24 mouse cellular contexts compared by ENCODE assay signal in the genomic region with DNA sequence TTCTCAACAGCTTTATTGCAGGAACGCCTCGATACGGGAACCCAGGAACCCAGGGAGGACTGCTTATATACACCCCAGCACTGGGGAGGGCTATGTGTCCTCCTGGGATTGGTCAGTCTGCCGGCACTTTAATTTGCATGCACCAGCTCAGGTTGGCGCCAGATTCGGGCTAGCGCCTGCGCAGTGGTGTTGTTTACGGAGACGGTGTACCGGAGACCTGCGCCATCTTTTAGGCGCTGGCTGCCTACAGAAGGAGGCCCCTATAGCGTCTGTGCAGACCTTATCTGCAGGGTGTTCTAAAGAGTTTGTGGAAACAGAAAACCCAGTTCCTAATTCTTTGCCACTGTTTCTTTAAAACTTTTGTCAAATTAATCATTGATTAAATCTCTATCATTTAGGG. TPM values are rescaled to one million over a fixed set of nuclear protein-coding genes. Genes with fewer than 3 reads are reported as not detected.
"Had no signal": no experiment of that assay in that cellular context is flagged by ENCODE, and none has a peak within 500 bp of the region (broad histone marks: within the 10 kb centered on the region; RNA-seq: fewer than 3 reads in every experiment).

No protein-coding gene starts in this region.

- H3K4me1 ChIP-seq: neural tube, embryonic 12.5 days; neural tube, embryonic 13.5 days; neural tube, embryonic 15.5 days; stomach, embryonic 15.5 days had no signal

- H3K27ac ChIP-seq: neural tube, embryonic 12.5 days; neural tube, embryonic 13.5 days; neural tube, embryonic 15.5 days; stomach, embryonic 15.5 days; stomach, postnatal 0 days had no signal

- DNase-seq: retina, postnatal 1 day; right cerebral cortex, adult 18-20 months; right cerebral cortex, postnatal 14 days; right cerebral cortex, postnatal 25 days; right cerebral cortex, postnatal 4 days; spleen, adult 18-20 months; thymus, adult 2 months; thymus, postnatal 14 days; thymus, postnatal 25 days; thymus, postnatal 36 days; thymus, postnatal 4 days had no signal

- H3K4me3 ChIP-seq: neural tube, embryonic 12.5 days; neural tube, embryonic 13.5 days; neural tube, embryonic 15.5 days; stomach, embryonic 15.5 days had no signal

- H3K27me3 ChIP-seq: neural tube, embryonic 12.5 days; neural tube, embryonic 13.5 days; neural tube, embryonic 15.5 days; stomach, embryonic 15.5 days had no signal

- H3K36me3 ChIP-seq: neural tube, embryonic 12.5 days; neural tube, embryonic 13.5 days; neural tube, embryonic 15.5 days; stomach, embryonic 15.5 days had no signal

RNA-seq across cellular contexts. Expression of a gene that starts 11.3 kb away (rescaled TPM):
- polyA plus RNA-seq: neural tube, embryonic 11.5 days; neural tube, embryonic 12.5 days; neural tube, embryonic 13.5 days; neural tube, embryonic 14.5 days; neural tube, embryonic 15.5 days; small intestine, adult 2 months; spleen, adult 2 months; stomach, embryonic 14.5 days; stomach, embryonic 15.5 days; stomach, postnatal 0 days; thymus, adult 2 months; thymus, postnatal 0 days had no signal

RNA-seq across cellular contexts. Expression of a gene that starts 38.9 kb away (rescaled TPM):
- polyA plus RNA-seq: neural tube, embryonic 11.5 days; neural tube, embryonic 12.5 days; neural tube, embryonic 13.5 days; neural tube, embryonic 14.5 days; neural tube, embryonic 15.5 days; small intestine, adult 2 months; spleen, adult 2 months; stomach, embryonic 14.5 days; stomach, embryonic 15.5 days; stomach, embryonic 16.5 days; stomach, postnatal 0 days; thymus, adult 2 months; thymus, postnatal 0 days; urinary bladder, adult 2 months had no signal
